Mouse (Mus musculus): ENCODE results near the gene Wbp4. TPM values are rescaled to one million over a fixed set of nuclear protein-coding genes. Genes with fewer than 3 reads are reported as not detected.
"Not testable (repeated sequence)": the region's sequence is repeated elsewhere in the genome, so short reads cannot be mapped to it uniquely, and the experiment has no call there.

Gene Wbp4
- polyA plus RNA-seq, 1 experiment from 2014 or later = 15.1 TPM

GRCm38 (mm10) chr14:79480624-79481338 is 539 bp downstream of the Wbp4 start, which contains the start of gene Elf1:
Elf1 (plus strand) TSS chr14:79481194.
- DNase-seq (peak; percentile 93), ATAC-seq (peak; percentile 77)
- peak within 1 kb of the TSS; percentile 100 for H3K27ac ChIP-seq (ENCODE audit: low read depth)
- peak within 1 kb of the TSS; percentile 97 for H3K9ac ChIP-seq (replicated peaks)
- peaks cover 6% of the 10 kb centered on the region for H3K36me3 ChIP-seq (replicated peaks; ENCODE audit: insufficient read depth, low read length)
- H3K4me3 ChIP-seq (ENCODE audit: low read depth, low read length) = peak within 1 kb of the TSS; percentile 99
- WGBS (ENCODE audit: insufficient replicate concordance) = under 1% methylated on average over 69 of the region's 96 CpGs
- no peaks in the 10 kb centered on the region for H3K9me3 ChIP-seq (ENCODE audit: low read length)
- peak within 1 kb of the TSS; percentile 83 for H3K4me2 ChIP-seq (ENCODE audit: low read depth, low read length)
- peak; percentile 31; the same call in 1 of the 2 replicates for TF ChIP-seq EP300 (IDR thresholded peaks at IDR 0.05; ENCODE audit: low read depth)
- TF ChIP-seq CTCF (IDR thresholded peaks at IDR 0.05; ENCODE audit: low read depth) = no peak
- peaks cover 25% of the 10 kb centered on the region for H3K4me1 ChIP-seq (ENCODE audit: insufficient read depth)
- no peaks in the 10 kb centered on the region for H3K27me3 ChIP-seq (ENCODE audit: insufficient read depth, low read length)

- Histone ChIP-seq H3K27ac (ENCODE audit: low read depth) (no peak overlapping the region), H3K4me2 (ENCODE audit: low read depth, low read length) (no peak overlapping the region), H3K9ac (replicated peaks) (no peak overlapping the region), H3K27me3 (ENCODE audit: insufficient read depth, low read length) (no peaks in the 10 kb centered on the region), H3K4me1 (ENCODE audit: insufficient read depth) (no peaks in the 10 kb centered on the region), H3K36me3 (replicated peaks; ENCODE audit: insufficient read depth, low read length) (peaks cover 64% of the 10 kb centered on the region), H3K4me3 (ENCODE audit: low read depth, low read length) (no peak overlapping the region), H3K9me3 (ENCODE audit: low read length) (no peaks in the 10 kb centered on the region)
- TF ChIP-seq CTCF (IDR thresholded peaks at IDR 0.05; ENCODE audit: low read depth) (no peak), EP300 (IDR thresholded peaks at IDR 0.05; ENCODE audit: low read depth) (no peak)
- DNase-seq (no peak), ATAC-seq (no peak)
- WGBS (ENCODE audit: insufficient replicate concordance) = 89% methylated on average over 2 of the region's 2 CpGs
Measured at GRCm38 (mm10) chr14:79473384-79473783, 7.9 kb downstream of the Wbp4 start.

- no peaks in the 10 kb centered on the region for H3K4me1 ChIP-seq (ENCODE audit: insufficient read depth)
- DNase-seq = peak; percentile 63
- no peak overlapping the region for H3K4me2 ChIP-seq (ENCODE audit: low read depth, low read length)
- peaks cover 81% of the 10 kb centered on the region for H3K36me3 ChIP-seq (replicated peaks; ENCODE audit: insufficient read depth, low read length)
- H3K9me3 ChIP-seq (ENCODE audit: low read length) = no peaks in the 10 kb centered on the region
- no peaks in the 10 kb centered on the region for H3K27me3 ChIP-seq (ENCODE audit: insufficient read depth, low read length)
- TF ChIP-seq EP300 (IDR thresholded peaks at IDR 0.05; ENCODE audit: low read depth) (no peak), CTCF (IDR thresholded peaks at IDR 0.05; ENCODE audit: low read depth) (peak; percentile 76)
- no peak overlapping the region for H3K27ac ChIP-seq (ENCODE audit: low read depth)
- ATAC-seq = no peak
- no peak overlapping the region for H3K4me3 ChIP-seq (ENCODE audit: low read depth, low read length)
- 26% methylated on average over 3 of the region's 3 CpGs for WGBS (ENCODE audit: insufficient replicate concordance)
- no peak overlapping the region for H3K9ac ChIP-seq (replicated peaks)
Measured at GRCm38 (mm10) chr14:79467621-79468020, 13.7 kb downstream of the Wbp4 start.

- ATAC-seq = no peak
- WGBS (ENCODE audit: insufficient replicate concordance) = 83% methylated on average over 1 of the region's 1 CpGs
- H3K36me3 ChIP-seq (replicated peaks; ENCODE audit: insufficient read depth, low read length) = peaks cover 72% of the 10 kb centered on the region
Measured at GRCm38 (mm10) chr14:79465623-79466022, 15.7 kb downstream of the Wbp4 start.

GRCm38 (mm10) chr14:79460988-79461387 is 20.3 kb downstream of the Wbp4 start:
- TF ChIP-seq CTCF (IDR thresholded peaks at IDR 0.05; ENCODE audit: low read depth) (no peak), EP300 (IDR thresholded peaks at IDR 0.05; ENCODE audit: low read depth) (no peak)
- Histone ChIP-seq H3K9me3 (ENCODE audit: low read length) (no peaks in the 10 kb centered on the region), H3K9ac (replicated peaks) (no peak overlapping the region), H3K4me1 (ENCODE audit: insufficient read depth) (no peaks in the 10 kb centered on the region), H3K27me3 (ENCODE audit: insufficient read depth, low read length) (no peaks in the 10 kb centered on the region), H3K4me2 (ENCODE audit: low read depth, low read length) (no peak overlapping the region), H3K27ac (ENCODE audit: low read depth) (no peak overlapping the region), H3K36me3 (replicated peaks; ENCODE audit: insufficient read depth, low read length) (peaks cover 32% of the 10 kb centered on the region), H3K4me3 (ENCODE audit: low read depth, low read length) (no peak overlapping the region)
- no peak for DNase-seq
- no peak for ATAC-seq
- WGBS (ENCODE audit: insufficient replicate concordance) = 92% methylated on average over 4 of the region's 4 CpGs

More at GRCm38 (mm10) chr14:79465623-79466022, 15.7 kb downstream of the Wbp4 start:
- no peaks in the 10 kb centered on the region for H3K9me3 ChIP-seq (ENCODE audit: low read length)
- TF ChIP-seq CTCF (IDR thresholded peaks at IDR 0.05; ENCODE audit: low read depth) (no peak), EP300 (IDR thresholded peaks at IDR 0.05; ENCODE audit: low read depth) (no peak)
- H3K4me1 ChIP-seq (ENCODE audit: insufficient read depth) = no peaks in the 10 kb centered on the region
- no peak overlapping the region for H3K9ac ChIP-seq (replicated peaks)
- DNase-seq = no peak
- H3K4me2 ChIP-seq (ENCODE audit: low read depth, low read length) = no peak overlapping the region
- H3K4me3 ChIP-seq (ENCODE audit: low read depth, low read length) = no peak overlapping the region
- H3K27me3 ChIP-seq (ENCODE audit: insufficient read depth, low read length) = no peaks in the 10 kb centered on the region
- no peak overlapping the region for H3K27ac ChIP-seq (ENCODE audit: low read depth)

- Histone ChIP-seq H3K36me3 (replicated peaks; ENCODE audit: insufficient read depth, low read length) (peaks cover 27% of the 10 kb centered on the region), H3K27me3 (ENCODE audit: insufficient read depth, low read length) (no peaks in the 10 kb centered on the region), H3K4me1 (ENCODE audit: insufficient read depth) (no peaks in the 10 kb centered on the region), H3K27ac (ENCODE audit: low read depth) (no peak overlapping the region), H3K9me3 (ENCODE audit: low read length) (no peaks in the 10 kb centered on the region), H3K9ac (replicated peaks) (no peak overlapping the region), H3K4me2 (ENCODE audit: low read depth, low read length) (no peak overlapping the region), H3K4me3 (ENCODE audit: low read depth, low read length) (no peak overlapping the region)
- TF ChIP-seq EP300 (IDR thresholded peaks at IDR 0.05; ENCODE audit: low read depth) (no peak), CTCF (IDR thresholded peaks at IDR 0.05; ENCODE audit: low read depth) (no peak)
- DNase-seq (no peak), ATAC-seq (no peak)
- WGBS (ENCODE audit: insufficient replicate concordance) = 88% methylated on average over 1 of the region's 1 CpGs
Measured at GRCm38 (mm10) chr14:79460401-79460800, 20.9 kb downstream of the Wbp4 start.

GRCm38 (mm10) chr14:79452591-79452934 is 28.8 kb downstream of the Wbp4 start:
- H3K4me1 ChIP-seq (ENCODE audit: insufficient read depth); H3K9me3 ChIP-seq (ENCODE audit: low read length); H3K36me3 ChIP-seq (replicated peaks; ENCODE audit: insufficient read depth, low read length); H3K4me3 ChIP-seq (ENCODE audit: low read depth, low read length); ATAC-seq; H3K9ac ChIP-seq (replicated peaks); H3K27me3 ChIP-seq (ENCODE audit: insufficient read depth, low read length); H3K27ac ChIP-seq (ENCODE audit: low read depth); DNase-seq: not testable (repeated sequence)
- H3K4me2 ChIP-seq (ENCODE audit: low read depth, low read length) = peak overlapping the region; percentile 45
- WGBS (ENCODE audit: insufficient replicate concordance) = 96% methylated on average over 6 of the region's 10 CpGs
